Mouse (Mus musculus): ENCODE results near the gene Rpap1. TPM values are rescaled to one million over a fixed set of nuclear protein-coding genes. Genes with fewer than 3 reads are reported as not detected.

The Rpap1 gene
- 13.8 and 16.7 TPM in 2 replicates for polyA plus RNA-seq (2012; rRNA removed)

GRCm38 (mm10) chr2:119787206-119787883 lies at the start of gene Rpap1:
Rpap1 (minus strand) TSS chr2:119787537.
- Histone ChIP-seq H3K27me3 (replicated peaks; ENCODE audit: control insufficient read depth, insufficient read depth, low read length) (no peaks in the 10 kb centered on the region), H3K4me3 (ENCODE audit: insufficient read depth, low read depth, low read length) (peak within 1 kb of the TSS; percentile 85), H3K4me1 (ENCODE audit: control insufficient read depth, insufficient read depth, low read length) (no peaks in the 10 kb centered on the region), H3K27ac (ENCODE audit: insufficient read depth, low read depth, low read length) (0 out of 2 replicates have a peak within 1 kb of the TSS, but pooled peaks have one; percentile 5), H3K36me3 (ENCODE audit: control insufficient read depth, insufficient read depth, low read length) (no peaks in the 10 kb centered on the region)
- TF ChIP-seq CTCF (conservative IDR thresholded peaks at IDR 0.05; ENCODE audit: insufficient read depth, insufficient read length, low read depth, low read length) (no peak), POLR2A (IDR thresholded peaks at IDR 0.05; ENCODE audit: low read depth, low read length) (peak; percentile 71)
- WGBS, result under 1% methylated on average over 44 of the region's 44 CpGs
- peak; percentile 85 for DNase-seq

DNA sequence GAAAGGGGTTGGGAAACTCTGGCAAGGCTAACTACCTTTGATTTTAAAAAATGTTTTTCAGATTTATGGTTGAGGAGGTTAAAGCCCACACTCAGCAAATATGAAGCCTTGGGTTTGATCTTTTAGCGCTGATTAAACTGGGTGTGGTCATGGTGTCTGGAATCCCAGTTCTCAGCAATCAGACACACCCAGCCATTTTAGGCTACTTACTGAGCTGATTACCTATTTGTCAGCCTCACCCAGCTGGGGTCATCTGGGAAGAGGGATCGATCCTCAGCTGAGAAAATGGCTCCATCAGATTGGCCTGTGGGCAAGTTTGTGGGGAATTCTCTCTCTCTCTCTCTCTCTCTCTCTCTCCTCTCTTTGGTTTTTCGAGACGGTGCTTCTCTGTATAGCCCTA lies 46.9 kb upstream of the Rpap1 start:
- Histone ChIP-seq H3K4me3 (ENCODE audit: insufficient read depth, low read depth, low read length) (no peak overlapping the region), H3K4me1 (ENCODE audit: control insufficient read depth, insufficient read depth, low read length) (no peaks in the 10 kb centered on the region), H3K36me3 (ENCODE audit: control insufficient read depth, insufficient read depth, low read length) (no peaks in the 10 kb centered on the region), H3K27me3 (replicated peaks; ENCODE audit: control insufficient read depth, insufficient read depth, low read length) (no peaks in the 10 kb centered on the region; the same call in 1 of the 2 replicates), H3K27ac (ENCODE audit: insufficient read depth, low read depth, low read length) (no peak overlapping the region)
- WGBS, result 87% methylated on average over 4 of the region's 4 CpGs
- TF ChIP-seq POLR2A (IDR thresholded peaks at IDR 0.05; ENCODE audit: low read depth, low read length) (no peak), CTCF (conservative IDR thresholded peaks at IDR 0.05; ENCODE audit: insufficient read depth, insufficient read length, low read depth, low read length) (no peak)
- no peak for DNase-seq

DNA sequence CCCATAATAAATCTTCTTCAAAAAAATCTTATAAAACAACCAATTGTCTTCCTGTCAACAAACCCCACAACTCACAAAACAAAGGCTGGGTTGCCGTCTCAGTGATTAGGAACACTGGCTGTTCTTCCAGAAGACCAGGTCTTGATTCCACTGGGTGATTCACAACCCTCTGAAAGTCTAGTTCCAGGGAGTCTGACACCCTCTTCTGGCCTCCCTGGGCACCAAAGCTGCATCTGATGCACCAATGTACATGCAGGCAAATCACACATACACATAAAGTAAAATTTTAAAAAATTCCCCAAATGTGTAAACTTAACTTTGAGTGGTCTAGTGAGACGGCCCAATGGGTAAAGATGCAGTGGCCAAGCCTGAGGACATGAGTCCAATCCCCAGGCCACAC lies 43.2 kb upstream of the Rpap1 start:
- WGBS, result 71% methylated on average over 2 of the region's 2 CpGs
- TF ChIP-seq CTCF (conservative IDR thresholded peaks at IDR 0.05; ENCODE audit: insufficient read depth, insufficient read length, low read depth, low read length), result no peak
- no peak for TF ChIP-seq POLR2A (IDR thresholded peaks at IDR 0.05; ENCODE audit: low read depth, low read length)
- no peaks in the 10 kb centered on the region for H3K36me3 ChIP-seq (ENCODE audit: control insufficient read depth, insufficient read depth, low read length)

DNA sequence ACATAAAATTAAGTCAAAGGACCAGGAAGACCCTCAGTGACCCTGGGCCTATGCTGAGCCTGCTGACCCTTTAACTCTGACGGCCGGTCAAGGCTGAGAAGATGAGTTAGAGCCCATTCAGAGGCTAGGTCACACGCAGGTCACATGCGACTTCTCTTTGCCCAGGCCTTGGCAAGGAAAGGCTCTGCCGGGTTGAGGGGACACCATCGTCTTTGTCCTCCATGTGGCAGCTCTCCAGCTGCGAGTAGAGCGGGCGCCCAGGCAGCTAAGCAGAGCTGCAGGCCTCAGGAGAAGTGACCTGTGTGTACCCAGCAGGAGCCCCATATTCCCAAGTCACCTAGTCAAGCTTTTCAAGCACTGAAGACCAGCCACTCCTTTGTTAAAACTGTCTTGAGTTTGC lies 33.8 kb upstream of the Rpap1 start:
- no peak overlapping the region for H3K4me3 ChIP-seq (ENCODE audit: insufficient read depth, low read depth, low read length)
- no peaks in the 10 kb centered on the region for H3K4me1 ChIP-seq (ENCODE audit: control insufficient read depth, insufficient read depth, low read length)
- no peak for TF ChIP-seq POLR2A (IDR thresholded peaks at IDR 0.05; ENCODE audit: low read depth, low read length)
- no peak for TF ChIP-seq CTCF (conservative IDR thresholded peaks at IDR 0.05; ENCODE audit: insufficient read depth, insufficient read length, low read depth, low read length)
- H3K27me3 ChIP-seq (replicated peaks; ENCODE audit: control insufficient read depth, insufficient read depth, low read length), result no peaks in the 10 kb centered on the region
- no peak for DNase-seq
- 90% methylated on average over 9 of the region's 9 CpGs for WGBS
- H3K27ac ChIP-seq (ENCODE audit: insufficient read depth, low read depth, low read length), result no peak overlapping the region
- H3K36me3 ChIP-seq (ENCODE audit: control insufficient read depth, insufficient read depth, low read length), result no peaks in the 10 kb centered on the region

More for the DNA sequence above, 43.2 kb upstream of the Rpap1 start:
- DNase-seq, result no peak
- H3K27ac ChIP-seq (ENCODE audit: insufficient read depth, low read depth, low read length), result no peak overlapping the region
- H3K4me3 ChIP-seq (ENCODE audit: insufficient read depth, low read depth, low read length), result no peak overlapping the region
- H3K4me1 ChIP-seq (ENCODE audit: control insufficient read depth, insufficient read depth, low read length), result no peaks in the 10 kb centered on the region
- H3K27me3 ChIP-seq (replicated peaks; ENCODE audit: control insufficient read depth, insufficient read depth, low read length), result no peaks in the 10 kb centered on the region; the same call in 1 of the 2 replicates

DNA sequence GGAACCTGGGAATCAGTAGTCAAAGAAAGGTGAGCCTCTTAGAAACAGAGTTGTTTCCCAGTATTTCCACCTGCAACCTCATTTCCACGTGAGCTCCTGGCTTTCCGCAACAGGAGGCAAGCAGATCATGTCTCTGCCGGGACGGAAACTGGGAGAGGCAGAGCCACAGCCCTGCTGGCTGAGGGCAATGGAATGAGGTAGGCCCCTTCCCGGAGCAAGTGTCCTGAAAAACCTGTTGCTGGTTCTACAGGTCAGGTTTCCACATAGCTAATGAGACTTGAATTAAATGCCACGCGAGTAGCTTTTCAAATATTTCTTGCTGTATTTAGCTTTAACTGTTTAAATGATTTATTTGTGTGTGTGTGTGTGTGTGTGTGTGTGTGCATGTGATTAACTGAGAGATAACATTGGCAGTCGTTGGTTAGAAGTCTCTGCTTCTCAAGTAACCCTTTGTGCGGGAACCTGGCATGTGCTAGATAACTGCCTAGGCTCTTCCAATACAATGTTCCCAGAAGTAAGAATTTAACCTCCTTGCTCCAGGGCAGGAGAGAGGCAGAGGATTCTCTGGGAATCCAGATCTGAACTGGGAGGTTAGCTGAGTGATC lies 31.4 kb upstream of the Rpap1 start:
- TF ChIP-seq CTCF (conservative IDR thresholded peaks at IDR 0.05; ENCODE audit: insufficient read depth, insufficient read length, low read depth, low read length) (no peak), POLR2A (IDR thresholded peaks at IDR 0.05; ENCODE audit: low read depth, low read length) (no peak)

GRCm38 (mm10) chr2:119817047-119817446 lies 29.7 kb upstream of the Rpap1 start:
- Histone ChIP-seq H3K4me1 (ENCODE audit: control insufficient read depth, insufficient read depth, low read length) (no peaks in the 10 kb centered on the region), H3K36me3 (ENCODE audit: control insufficient read depth, insufficient read depth, low read length) (no peaks in the 10 kb centered on the region), H3K4me3 (ENCODE audit: insufficient read depth, low read depth, low read length) (no peak overlapping the region), H3K27me3 (replicated peaks; ENCODE audit: control insufficient read depth, insufficient read depth, low read length) (no peaks in the 10 kb centered on the region), H3K27ac (ENCODE audit: insufficient read depth, low read depth, low read length) (no peak overlapping the region)
- no peak for DNase-seq
- WGBS, result 79% methylated on average over 5 of the region's 5 CpGs
- TF ChIP-seq POLR2A (IDR thresholded peaks at IDR 0.05; ENCODE audit: low read depth, low read length), result no peak
- TF ChIP-seq CTCF (conservative IDR thresholded peaks at IDR 0.05; ENCODE audit: insufficient read depth, insufficient read length, low read depth, low read length), result no peak

More for the DNA sequence above, 31.4 kb upstream of the Rpap1 start:
- Histone ChIP-seq H3K4me1 (ENCODE audit: control insufficient read depth, insufficient read depth, low read length) (no peaks in the 10 kb centered on the region), H3K27me3 (replicated peaks; ENCODE audit: control insufficient read depth, insufficient read depth, low read length) (no peaks in the 10 kb centered on the region), H3K27ac (ENCODE audit: insufficient read depth, low read depth, low read length) (no peak overlapping the region), H3K36me3 (ENCODE audit: control insufficient read depth, insufficient read depth, low read length) (no peaks in the 10 kb centered on the region), H3K4me3 (ENCODE audit: insufficient read depth, low read depth, low read length) (no peak overlapping the region)
- 42% methylated on average over 9 of the region's 9 CpGs for WGBS
- no peak for DNase-seq

GRCm38 (mm10) chr2:119816611-119817010 lies 29.3 kb upstream of the Rpap1 start:
- 94% methylated on average over 13 of the region's 13 CpGs for WGBS
- DNase-seq, result no peak

More at GRCm38 (mm10) chr2:119816611-119817010, 29.3 kb upstream of the Rpap1 start:
- TF ChIP-seq CTCF (conservative IDR thresholded peaks at IDR 0.05; ENCODE audit: insufficient read depth, insufficient read length, low read depth, low read length) (no peak), POLR2A (IDR thresholded peaks at IDR 0.05; ENCODE audit: low read depth, low read length) (no peak)
- Histone ChIP-seq H3K27ac (ENCODE audit: insufficient read depth, low read depth, low read length) (no peak overlapping the region), H3K4me3 (ENCODE audit: insufficient read depth, low read depth, low read length) (no peak overlapping the region), H3K4me1 (ENCODE audit: control insufficient read depth, insufficient read depth, low read length) (no peaks in the 10 kb centered on the region), H3K27me3 (replicated peaks; ENCODE audit: control insufficient read depth, insufficient read depth, low read length) (no peaks in the 10 kb centered on the region), H3K36me3 (ENCODE audit: control insufficient read depth, insufficient read depth, low read length) (no peaks in the 10 kb centered on the region)

Data from kidney, adult 2 months (tissue).